Mouse (Mus musculus): Measurements from ENCODE around the gene Rab30.

- TF ChIP-seq CTCF (IDR thresholded peaks at IDR 0.05; ENCODE audit: low read depth), result no peak
- no peak for TF ChIP-seq EP300 (IDR thresholded peaks at IDR 0.05; ENCODE audit: low read depth)
These were observed 91.0 kb downstream of the Rab30 start for GRCm38 (mm10) chr7:92832395-92832794.
